Mouse (Mus musculus) right cerebral cortex, postnatal 25 days (tissue): Measurements from ENCODE around the gene Scarb1.

Experiments used
- DNase-seq: peaks from one replicate; pipeline ENCODE4 v3.0.0; 2022

The Scarb1 gene

DNA sequence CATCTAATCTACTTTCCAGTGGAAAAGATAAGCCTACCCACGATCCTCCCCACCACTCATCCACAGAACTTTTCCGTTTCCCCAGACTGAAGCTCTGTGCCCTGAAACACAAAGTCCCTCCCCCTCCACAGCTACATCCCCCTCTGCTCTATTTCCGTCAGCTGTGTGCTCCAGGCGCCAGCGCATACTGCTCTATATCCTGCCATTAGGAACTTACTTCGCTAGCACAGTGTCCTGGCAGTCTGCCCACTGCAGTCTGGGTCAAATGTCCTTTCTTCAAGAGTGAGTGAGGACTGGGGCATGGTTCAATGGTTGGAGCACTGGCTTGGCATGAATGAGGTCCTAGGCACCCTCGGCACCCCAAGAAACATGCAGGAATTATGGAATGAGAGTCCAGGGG, 23.0 kb upstream of the Scarb1 start:
- DNase-seq, result no peak

DNA sequence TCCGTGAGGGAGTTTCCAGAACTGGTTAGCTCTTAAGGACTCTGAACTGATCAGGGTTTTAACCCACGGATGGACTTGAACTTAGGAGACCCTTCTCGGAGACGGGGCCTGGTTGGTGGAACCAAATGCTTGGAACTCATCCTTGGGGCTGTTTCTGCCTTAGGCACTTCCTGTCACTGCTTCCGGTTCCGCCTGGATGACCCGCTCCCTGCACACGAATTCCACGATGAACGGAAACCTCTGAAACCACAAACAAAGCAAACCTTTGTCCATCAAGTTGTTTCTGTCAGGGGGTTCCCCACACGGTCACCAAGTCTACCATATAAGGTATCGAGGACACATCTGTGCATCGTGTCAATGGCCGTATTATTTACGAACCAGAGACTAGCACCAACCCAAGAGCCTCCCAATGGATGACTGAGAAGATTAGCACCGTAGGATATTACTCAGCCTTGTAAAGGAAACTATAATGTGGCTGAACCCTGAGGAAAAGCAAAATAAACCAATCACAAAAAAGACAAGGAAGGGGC, 20.2 kb upstream of the Scarb1 start:
- no peak for DNase-seq

DNA sequence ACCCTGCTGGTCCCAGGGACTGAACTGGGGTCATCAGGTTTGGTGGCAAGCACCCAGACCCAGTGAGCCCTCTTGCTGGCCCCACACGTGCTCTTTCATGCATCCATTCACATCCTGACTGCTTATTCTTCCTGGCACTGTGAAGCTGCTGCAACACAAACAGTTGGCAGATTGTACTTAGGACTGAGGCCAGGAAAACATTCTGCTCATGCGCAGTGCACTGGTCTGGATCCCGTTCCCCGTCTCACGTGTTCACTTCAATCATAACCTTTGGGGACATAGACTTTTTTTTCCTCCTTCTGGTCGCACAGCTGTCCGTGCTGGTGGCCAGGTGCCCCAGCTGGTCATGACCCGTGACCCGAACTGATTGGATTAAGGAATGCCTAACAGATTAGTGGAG, 19.7 kb upstream of the Scarb1 start:
- no peak for DNase-seq

DNA sequence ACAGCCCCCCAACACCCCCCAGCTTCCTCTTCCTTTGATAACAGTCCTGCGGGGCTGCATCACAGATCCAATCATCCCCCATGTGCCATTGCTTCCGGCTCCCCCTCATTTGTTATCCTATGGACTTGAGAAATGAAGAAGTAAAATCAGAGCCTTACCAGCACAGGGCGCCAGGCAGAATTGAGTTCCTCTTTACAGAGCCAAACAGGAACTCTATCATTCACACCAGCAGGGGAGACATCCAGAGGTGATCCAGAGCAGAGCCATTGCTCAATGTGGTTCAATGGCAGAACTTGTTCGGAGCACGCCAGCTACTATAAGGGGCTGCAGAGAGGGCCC, 17.3 kb upstream of the Scarb1 start:
- no peak for DNase-seq

DNA sequence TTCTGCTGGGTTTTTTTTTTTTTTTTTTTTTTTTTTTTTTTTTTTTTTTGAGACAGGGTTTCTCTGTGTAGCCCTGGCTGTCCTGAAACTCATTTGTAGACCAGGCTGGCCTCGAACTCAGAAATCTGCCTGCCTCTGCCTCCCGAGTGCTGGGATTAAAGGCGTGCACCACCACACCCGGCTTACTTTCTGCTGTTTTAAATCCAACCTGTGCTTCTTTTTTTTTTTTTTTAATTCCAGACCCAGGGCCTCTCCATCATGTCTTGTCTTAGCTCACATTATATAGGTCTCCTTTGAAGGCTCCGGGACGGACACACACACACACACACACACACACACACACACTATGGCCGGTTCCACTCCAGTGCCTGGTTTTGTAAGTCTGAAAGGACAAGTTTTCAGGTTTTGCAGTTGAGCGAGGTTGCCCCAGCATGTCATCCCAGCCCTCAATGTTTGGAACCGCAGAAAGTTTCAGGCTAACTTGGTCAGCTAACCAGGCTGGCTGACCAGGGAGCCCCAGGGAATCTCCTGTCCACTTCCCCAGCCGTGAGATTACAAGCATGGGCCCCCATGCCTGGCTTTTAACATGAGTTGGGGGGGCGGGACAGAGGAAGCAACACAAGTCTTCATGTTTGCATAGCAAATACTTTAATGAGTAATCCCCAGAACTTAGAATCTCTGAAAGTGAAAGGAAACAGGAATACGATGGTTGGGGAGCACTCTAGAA, 16.8 kb upstream of the Scarb1 start:
- no peak for DNase-seq

DNA sequence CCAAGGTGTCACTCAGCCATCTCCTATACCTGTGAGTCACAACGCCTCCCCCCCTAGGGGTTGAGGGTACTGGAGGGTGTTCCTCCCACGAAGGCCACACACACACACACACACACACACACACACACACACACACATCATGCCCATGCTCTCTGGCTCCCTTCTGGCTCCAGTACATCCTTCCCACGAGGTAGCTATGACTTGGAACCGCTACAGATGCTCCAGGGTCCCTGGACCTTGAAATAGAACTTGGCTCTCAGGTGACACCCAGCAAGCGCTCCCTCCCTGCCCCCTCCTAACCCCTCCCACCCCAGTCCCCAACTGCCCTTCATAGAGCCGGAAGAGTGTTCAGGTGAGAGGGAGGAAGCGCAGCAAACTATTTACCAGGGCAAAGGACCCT, 14.8 kb upstream of the Scarb1 start:
- DNase-seq, result no peak

DNA sequence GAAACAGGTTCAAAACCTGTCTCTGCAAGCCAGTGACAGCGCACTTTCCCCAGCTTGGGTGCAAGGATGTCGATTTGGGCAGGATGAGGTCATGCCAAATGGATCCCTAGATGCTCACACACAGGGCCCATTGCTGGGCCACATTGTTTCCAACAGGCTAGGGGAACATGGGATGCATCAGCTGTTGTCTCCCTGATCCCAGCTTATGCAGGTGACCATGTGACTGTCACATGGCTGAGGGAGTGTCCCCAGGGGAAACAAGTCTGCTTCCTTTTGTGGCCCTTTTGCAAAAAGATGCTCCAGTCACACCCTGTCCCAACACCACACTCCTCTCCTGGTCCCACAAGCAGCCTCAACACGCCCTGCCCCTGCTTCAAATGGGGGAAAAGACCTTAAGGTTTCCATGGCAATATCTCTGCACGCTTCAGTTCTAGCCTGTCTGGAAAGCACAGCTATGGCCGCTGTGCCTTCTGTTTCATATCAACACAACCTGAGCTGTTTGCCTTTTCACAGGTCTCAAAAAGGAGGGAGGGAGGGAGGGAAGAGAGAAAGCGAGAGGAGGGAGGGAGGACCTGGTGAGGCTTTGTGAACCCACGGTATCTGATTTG, 14.1 kb upstream of the Scarb1 start:
- no peak for DNase-seq

DNA sequence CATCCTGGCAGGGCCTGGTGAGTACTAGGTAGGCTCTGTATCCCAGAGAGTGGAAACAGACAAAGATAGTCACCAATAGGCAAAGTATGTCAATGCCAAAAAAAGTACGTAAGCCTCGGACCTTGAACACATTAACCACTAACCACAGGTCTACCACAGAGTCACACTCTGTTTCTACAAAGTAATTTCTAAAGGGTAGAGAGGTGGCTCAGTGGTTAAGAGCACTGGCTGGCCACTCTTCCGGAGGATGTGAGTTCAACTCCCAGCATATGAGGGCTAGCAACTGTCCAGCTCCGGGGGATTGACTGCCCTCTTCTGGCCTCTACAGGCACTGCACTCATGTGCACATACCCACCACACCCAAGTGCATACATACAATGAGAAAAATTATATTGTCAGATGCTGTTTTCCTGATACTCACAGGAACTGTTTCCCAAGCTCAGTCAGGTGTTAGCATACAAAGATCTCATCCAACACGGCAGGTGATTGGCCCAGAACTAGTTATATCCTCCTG, 11.9 kb upstream of the Scarb1 start:
- no peak for DNase-seq

DNA sequence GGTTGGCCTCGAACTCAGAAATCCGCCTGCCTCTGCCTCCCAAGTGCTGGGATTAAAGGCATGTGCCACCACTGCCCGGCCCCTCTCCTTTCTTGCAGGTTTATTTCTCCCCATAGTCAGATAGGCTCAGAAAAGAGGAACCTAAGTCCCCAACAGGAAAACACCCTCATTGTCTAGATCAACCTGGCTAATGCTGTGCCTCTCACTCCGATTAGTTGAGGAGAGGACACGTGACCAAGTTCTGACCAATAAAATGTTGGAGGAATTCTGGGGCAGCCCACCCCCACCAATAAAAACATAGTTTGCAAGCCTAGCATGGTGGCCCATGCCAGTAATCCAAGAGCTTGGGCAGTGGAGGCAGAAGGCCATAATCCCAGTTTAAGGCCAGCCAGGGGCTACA, 11.0 kb upstream of the Scarb1 start:
- DNase-seq, result no peak

DNA sequence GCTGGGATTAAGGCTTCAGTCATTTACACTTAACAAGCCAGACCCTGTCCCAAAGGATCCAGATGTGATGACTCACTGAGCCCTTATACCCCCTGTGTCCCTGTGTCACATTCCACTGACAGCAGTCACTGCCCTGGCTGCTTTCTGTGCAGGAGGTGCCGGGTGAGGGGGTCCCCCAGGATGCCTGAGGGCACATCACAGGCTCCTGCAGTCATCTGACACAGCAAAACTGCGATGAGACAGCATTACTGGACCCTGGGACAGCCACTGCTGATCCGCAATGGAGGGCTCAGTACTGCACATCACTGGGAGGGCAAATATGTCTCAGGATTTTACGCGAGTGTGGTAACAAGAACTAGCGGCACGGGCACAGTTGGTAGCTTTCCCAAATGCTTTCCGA, 10.2 kb upstream of the Scarb1 start:
- DNase-seq, result no peak

DNA sequence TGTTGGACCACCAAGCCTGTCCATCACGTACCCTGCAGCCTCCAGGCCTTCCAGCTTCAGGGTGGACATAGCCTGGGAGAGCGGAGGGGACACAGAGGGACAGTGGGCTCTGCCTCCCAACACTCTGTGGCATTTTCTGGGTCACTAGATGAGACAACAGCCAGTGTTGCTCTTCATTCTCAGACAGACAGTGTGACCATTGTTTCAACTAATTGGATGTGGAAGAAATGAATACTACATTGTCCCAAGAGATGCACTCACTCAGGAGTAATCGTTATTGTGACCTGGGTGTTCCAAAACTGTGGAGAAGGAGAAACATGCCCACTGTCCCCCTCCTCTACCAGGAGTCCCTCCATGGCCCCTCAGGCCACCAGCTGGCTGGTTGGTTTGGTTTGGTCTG, 8.5 kb upstream of the Scarb1 start:
- DNase-seq, result no peak

DNA sequence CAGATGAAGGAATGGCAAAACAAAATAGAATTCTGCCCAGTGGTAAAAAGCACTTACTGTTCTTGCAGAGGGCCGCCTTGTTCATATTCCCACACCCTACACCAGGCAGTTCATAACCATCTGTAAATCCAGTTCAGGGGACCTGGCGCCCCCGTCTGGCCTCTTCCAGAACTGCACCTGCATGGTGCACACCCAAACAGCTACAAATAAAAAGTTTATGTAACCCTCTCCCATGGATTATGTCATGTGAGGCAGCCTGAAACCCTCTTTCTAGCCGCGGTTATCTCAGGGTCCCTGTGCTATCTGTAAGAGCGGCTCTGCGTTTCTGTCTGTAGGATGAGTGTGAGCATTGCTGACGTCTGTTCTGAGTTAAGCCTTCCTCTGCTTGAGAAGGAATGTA, 7.6 kb upstream of the Scarb1 start:
- no peak for DNase-seq

DNA sequence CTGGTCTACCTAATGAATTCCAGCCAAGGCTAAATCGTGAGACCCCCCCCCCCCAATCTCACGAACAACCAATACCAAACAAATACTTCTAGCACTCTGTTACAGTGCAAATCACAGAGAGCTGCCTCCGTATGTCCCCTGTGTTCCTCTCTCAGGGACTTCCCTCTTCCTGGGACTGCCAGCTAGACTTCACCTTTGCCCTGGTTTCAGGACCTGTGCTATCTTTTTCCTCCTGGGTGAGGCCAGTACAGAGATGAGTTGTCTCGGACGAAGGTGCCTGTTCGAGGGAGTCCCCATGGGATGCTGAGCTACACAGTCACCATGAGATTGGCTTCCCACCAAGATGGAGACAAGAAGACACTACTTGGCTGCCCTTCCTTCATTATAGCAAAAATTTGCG, 7.2 kb upstream of the Scarb1 start:
- DNase-seq, result no peak

DNA sequence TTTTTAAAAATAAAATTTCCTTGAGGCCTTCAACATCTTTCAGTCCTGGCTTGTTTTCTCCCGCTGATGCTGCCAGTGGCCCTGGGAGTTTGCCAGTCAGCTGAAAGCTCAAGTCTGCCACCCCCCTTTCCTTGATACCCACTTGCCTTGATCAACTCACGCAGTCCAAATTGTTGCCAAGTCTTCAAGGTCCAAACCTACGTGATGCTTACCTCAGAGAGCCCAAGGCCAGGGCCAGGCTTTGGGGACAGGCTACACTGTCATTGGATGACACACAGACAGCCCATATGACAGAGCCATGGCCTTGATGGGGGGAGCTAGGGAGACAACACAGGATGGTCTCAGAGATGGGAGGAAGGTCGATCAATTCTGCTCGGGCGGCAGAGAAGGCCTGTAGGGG, 3.4 kb upstream of the Scarb1 start:
- no peak for DNase-seq

DNA sequence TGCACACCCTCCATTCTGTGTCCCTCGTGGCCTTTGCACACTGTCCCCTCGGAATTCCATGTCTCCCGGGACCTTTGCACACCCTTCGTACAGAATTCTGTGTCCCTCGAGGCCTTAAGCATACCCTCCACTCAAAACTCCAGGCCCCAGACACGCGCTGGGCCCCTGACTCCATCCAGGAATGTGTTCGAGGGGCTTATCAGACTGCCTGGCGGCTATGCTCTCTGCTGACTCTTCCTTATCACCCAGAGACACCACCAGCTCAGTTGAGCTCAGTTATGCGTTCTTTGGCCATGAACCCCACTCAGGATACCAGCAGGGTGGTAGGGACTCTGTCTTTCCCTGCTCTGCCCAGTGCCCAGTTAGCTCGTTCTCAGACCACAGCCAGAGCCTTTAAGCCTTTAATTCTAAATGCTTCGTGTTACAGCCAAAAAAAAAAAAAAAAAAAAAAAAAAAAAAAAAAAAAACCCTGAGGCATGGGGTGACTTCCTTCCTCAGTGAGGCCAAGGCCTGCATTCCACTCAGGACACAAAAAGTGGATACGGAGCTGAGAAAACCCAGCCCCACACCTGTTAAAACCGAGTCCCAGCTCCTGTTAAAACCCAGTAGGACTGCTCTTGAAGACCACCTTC, 681 bp upstream of the Scarb1 start:
- DNase-seq, result no peak

DNA sequence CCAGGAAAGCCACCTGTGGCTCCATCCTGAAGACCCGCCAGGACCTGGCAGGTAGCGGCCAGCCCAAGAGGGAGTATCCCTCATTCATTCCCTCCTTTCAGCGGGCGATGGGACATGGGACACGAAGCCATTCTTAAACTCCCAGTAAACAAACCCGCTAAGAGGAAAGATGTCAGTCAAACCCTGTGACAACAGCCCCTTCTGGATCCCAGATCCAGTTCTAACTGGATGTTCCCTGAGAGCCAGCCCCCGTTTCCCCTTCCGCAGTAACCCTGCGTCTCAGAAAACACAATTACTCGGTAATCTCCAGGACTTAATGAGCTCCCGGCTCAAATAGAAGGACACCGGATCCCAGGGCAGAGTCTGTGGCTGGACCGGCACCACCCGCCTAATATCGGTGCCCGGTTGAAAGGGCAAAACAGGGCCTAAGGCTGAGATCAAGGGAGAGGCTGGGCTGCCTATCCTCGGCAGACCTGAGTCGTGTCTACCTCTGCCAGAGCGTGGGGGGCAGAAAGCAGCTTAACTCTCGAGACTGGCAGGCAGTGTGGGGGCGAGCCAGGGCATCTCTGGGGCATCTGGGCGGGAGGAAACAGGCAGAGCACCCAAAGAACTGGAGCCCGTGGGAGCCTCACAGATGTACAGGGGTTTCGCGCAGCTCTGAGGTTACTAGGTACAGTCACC, 903 bp downstream of the Scarb1 start:
- peak; percentile 23 for DNase-seq

DNA sequence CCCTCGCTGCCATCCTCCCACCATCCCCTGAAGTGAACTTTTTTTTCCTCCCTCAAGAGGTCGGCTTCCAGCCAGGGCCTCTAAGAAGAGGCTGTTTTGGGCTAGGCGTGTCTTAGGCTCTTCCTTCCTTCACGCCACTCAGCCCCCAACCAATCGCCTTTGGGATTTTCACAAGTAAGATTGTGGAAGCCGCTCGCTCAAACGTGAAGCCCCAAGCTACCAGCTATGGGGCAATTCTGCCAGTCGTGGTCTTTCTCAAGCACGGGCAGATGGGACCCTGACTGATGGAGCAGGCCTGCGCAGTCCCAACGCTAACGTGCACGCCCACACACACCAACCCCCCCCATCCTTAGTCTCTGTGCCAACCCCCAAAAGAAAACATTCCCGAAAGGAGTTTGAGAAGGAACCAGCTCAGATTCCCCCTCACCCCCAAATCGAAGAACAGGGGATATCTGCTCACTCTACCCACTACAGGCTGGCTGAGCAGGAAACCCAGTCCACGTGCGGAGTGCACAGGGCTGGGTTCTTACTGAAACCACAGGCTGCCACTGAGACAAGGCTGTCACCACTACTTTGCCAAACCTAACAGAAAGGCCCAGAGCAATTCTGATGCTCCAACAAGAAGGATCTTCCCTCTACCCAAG, 1.7 kb downstream of the Scarb1 start:
- DNase-seq, result peak; percentile 25

DNA sequence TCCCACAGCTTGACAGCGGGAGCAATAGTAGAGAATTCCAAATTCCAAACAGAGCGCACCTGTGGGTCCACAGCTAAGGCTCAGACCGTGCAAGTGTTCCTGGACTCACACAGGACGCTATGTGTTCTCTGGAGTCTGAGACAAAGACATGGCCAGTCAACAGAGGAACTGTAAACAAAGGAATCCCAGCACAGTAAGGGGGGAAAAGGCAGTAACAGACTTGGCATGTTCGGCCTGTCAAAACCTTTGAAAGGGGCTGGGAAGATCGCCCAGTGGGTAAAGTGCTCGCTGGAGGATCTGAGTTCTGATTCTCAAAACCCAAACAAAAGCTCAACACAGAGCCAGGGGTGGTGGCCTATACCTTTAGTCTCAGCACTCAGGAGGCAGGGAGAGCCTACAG, 3.4 kb downstream of the Scarb1 start:
- no peak for DNase-seq

DNA sequence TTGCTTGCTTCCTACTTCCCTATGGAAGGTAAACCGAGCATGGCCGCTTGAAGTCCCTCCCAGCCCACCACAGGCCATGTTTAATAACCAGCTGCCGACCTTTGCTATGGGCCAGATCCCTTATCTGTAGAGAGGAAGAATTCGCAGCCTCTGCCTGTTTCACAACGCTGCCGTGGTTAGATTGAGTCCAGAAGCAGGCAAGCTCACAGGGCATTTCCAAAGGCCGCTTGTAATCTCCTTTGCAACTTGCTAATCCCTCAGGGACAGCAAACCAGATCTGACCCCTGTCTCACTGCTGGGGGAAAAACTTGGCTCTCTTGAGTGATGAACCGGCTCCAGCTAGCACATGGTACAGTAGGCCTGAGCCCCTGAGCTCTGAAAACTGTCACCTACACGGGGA, 3.9 kb downstream of the Scarb1 start:
- no peak for DNase-seq

DNA sequence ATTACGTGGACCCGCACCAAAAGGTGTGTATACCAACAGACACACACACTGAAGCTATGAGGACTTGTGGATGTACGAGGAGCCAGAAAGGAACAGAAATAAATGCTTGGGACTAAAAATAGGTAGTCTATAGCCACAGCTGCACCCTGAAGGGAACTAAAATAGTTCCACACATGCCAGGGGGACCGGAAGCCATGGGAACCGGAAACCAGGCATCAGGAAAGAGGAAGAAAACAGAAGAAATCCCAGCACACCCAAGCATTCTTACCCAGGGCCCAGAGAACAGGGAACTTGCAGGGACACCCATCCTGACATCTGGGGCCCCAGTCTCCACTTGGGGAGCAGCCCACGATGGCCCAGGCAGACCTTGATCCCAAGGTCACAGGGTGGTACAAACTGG, 7.9 kb downstream of the Scarb1 start:
- DNase-seq, result no peak

DNA sequence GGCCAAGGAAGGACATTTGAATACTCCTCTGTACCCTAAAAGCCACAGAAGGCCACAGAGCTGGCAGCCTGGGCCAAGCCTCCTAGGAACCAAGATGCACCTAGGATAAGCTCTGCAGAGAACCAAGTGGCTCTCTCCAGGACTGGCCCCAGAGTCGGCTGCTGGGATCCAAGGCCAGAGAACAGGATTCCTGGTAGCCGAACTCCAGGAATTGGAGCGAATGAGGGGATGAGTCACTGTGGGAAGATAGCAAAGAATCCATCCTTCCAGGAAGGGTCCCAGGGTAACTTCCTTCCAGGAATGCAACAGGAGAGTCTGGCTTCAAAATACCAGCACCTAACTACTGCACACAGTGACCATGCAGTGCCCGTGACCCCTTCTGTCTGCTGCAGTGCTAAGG, 8.6 kb downstream of the Scarb1 start:
- DNase-seq, result no peak

DNA sequence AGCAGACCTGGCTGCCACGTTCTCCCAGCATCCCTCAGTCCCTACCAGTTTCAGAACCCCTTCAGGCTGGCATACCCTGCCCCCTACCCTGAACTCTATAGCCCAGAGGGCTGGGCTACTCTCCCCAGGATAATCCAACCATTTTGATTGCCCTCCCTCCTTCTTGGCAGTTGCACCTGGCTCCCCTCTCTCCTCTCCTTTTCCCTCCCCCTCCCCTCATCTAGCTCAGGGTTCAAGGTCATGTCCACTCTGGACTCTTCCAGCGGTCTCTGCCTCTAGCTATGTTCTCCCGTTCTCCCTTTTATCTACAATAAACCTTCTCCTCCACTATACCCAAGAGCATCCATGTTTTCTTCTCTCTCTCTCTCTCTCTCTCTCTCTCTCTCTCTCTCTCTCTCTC, 9.1 kb downstream of the Scarb1 start:
- DNase-seq, result no peak

DNA sequence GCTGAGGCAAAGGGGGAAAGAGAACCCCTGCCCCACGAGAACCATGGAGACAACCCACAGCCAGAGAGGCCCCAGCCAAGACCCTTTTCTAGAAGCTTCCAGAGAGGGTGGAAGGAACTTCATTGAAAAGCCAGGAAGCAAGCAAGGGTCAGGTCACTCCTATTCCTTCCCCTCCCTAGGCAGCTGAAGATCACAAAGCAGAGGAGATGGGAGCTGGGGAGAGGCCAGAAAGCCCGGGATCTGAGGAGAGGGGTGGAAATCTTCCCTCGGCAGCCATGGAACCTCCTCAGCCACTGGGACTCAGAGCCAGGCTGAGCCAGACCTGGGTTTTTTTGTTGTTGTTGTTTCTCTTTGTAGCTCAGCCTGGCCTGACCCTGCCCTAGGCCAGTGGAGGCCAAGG, 9.8 kb downstream of the Scarb1 start:
- DNase-seq, result no peak
